Mouse (Mus musculus) bone marrow, adult 2 months (tissue): ENCODE measurements around the gene Fbxo6.

Source experiments
- CTCF ChIP-seq: fragments of 200-500 bp; IDR thresholded peaks from 2 replicates; pipeline ENCODE4 v1.5.1; 2011; ENCODE audit warnings: low read length, control low read depth; ENCODE audit not compliant: control insufficient read depth, insufficient read depth
- POLR2A ChIP-seq: fragments of 200-500 bp; IDR thresholded peaks from 2 replicates; pipeline ENCODE4 v1.6.1; 2011; ENCODE audit warnings: low read depth, mild to moderate bottlenecking, control low read depth, low read length, borderline replicate concordance; ENCODE audit not compliant: control insufficient read depth

DNA sequence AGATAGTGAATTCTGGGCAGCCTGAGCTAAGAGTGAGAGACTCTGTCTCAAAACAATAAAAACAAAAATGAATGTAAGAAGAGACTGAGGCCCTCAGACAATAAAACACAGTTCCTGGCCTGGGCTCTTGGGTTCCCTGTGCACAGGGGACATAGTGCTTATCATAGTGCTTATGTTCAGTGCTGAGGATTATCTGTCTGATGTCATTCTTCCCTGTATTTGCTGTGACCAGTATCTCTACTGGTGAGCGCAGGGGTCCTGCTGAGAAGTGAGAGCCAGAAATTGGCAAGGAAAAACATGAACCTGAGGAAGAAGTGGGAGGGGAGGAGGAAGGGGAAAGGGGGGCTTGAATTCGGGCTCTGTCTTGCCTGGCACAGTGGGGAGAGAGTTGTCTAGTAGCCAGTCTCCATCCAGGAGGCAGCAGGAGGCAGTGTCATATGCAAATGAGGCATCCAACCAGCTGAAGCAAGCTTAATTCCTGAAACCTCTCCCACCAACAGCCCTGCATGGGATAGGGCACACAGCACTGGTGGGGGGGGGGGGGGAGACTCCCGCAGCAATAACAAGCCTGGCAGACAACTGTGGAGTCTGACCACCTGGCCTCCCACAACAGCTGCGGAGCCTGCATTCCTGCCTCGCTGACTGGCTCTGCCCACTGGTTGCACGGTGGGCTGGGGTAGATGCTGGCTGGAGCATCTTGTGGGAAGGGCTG lies 29.8 kb downstream of the Fbxo6 start:
- no peak for TF ChIP-seq POLR2A
- no peak for TF ChIP-seq CTCF
